Mouse (Mus musculus) bone marrow, adult 2 months (tissue): ENCODE data around the gene Ap3d1. TPM values are rescaled to one million over a fixed set of nuclear protein-coding genes. Genes with fewer than 3 reads are reported as not detected.
A peak's percentile ranks its signal among the peaks of the same experiment; 100 is the strongest.

Experiments
- H3K27ac ChIP-seq: fragments of 200-500 bp; 2 replicates; pipeline ENCODE4 v1.5.1; 2012; ENCODE audit warnings: low read depth, mild to moderate bottlenecking, control low read depth, inconsistent platforms, low read length; ENCODE audit not compliant: control insufficient read depth, poor library complexity, insufficient read depth
- H3K4me1 ChIP-seq: fragments of 200-500 bp; 2 replicates; pipeline ENCODE4 v1.6.1; 2011; ENCODE audit warnings: low read length; ENCODE audit not compliant: control insufficient read depth, insufficient read depth
- H3K4me3 ChIP-seq: fragments of 200-500 bp; replicated peaks from 2 replicates; pipeline ENCODE3; 2011; ENCODE audit warnings: mild to moderate bottlenecking, low read depth, low read length, control low read depth; ENCODE audit not compliant: control insufficient read depth
- CTCF ChIP-seq: fragments of 200-500 bp; IDR thresholded peaks from 2 replicates; pipeline ENCODE4 v1.5.1; 2011; ENCODE audit warnings: low read length, control low read depth; ENCODE audit not compliant: control insufficient read depth, insufficient read depth
- POLR2A ChIP-seq: fragments of 200-500 bp; IDR thresholded peaks from 2 replicates; pipeline ENCODE4 v1.6.1; 2011; ENCODE audit warnings: low read depth, mild to moderate bottlenecking, control low read depth, low read length, borderline replicate concordance; ENCODE audit not compliant: control insufficient read depth
- WGBS: fragments of 180-500 bp; shearing (Covaris S2); methylation state at CpG from one replicate; pipeline ENCODE4 v1.1.7; 2018; 5-methylcytosine and 5-hydroxymethylcytosine counted together
- polyA plus RNA-seq: library from polyadenylated mRNA; stranded (reverse); fragments of >200 nt; gene quantifications from 2 replicates; pipeline ENCODE4 v1.2.4, GENCODE M21; 2011; ENCODE audit warnings: low replicate concordance; ENCODE audit not compliant: missing spikeins, insufficient read depth, insufficient read length

Ap3d1 gene
- polyA plus RNA-seq, 1 experiment = 68.0 TPM

DNA sequence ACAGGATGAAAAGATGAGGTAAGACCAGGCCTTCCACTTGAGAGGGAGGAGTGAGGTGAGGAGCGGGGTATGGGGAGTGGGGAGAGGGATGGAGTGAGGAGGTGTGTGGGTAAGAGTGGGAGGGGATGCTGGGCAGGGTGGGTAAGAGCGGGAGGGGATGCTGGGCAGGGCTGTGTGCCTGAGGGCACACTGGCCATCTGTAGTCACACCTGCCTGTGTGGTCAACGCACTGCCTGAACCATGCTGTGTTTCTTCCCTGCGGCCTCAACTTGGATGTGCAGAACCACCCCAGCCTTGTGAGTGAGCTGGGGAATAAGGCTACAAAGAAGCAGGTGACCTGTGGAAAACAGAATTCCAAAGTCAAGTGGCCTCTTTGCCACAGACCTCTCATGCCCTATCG is 37.6 kb downstream of the Ap3d1 start:
- Histone ChIP-seq H3K4me1 (peaks cover 3% of the 10 kb centered on the region), H3K4me3 (no peak overlapping the region), H3K27ac (no peak overlapping the region)
- TF ChIP-seq POLR2A (no peak), CTCF (no peak)
- 90% methylated on average over 5 of the region's 5 CpGs for WGBS

DNA sequence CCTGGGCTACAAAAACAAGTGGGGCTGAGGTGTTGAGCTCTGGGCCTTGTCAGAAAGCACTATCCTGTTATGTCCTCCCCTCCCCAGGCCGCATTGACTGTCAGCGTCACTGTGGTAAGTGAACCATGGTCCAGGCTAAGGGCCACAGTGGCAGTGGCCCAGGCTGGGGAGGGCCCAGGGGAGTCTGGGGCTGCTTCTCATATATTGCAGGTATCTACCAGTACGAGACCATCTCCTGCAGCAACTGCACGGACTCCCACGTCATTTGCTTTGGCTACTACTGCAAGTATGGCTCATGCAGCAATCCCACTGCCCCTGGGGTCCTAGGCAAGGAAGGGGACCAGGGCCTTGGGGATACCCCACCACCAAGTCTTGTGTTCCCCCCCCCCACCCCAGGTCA is 38.4 kb downstream of the Ap3d1 start:
- WGBS = 93% methylated on average over 5 of the region's 5 CpGs
- TF ChIP-seq CTCF (no peak), POLR2A (no peak)
- Histone ChIP-seq H3K27ac (no peak overlapping the region), H3K4me3 (no peak overlapping the region), H3K4me1 (peaks cover 4% of the 10 kb centered on the region)

DNA sequence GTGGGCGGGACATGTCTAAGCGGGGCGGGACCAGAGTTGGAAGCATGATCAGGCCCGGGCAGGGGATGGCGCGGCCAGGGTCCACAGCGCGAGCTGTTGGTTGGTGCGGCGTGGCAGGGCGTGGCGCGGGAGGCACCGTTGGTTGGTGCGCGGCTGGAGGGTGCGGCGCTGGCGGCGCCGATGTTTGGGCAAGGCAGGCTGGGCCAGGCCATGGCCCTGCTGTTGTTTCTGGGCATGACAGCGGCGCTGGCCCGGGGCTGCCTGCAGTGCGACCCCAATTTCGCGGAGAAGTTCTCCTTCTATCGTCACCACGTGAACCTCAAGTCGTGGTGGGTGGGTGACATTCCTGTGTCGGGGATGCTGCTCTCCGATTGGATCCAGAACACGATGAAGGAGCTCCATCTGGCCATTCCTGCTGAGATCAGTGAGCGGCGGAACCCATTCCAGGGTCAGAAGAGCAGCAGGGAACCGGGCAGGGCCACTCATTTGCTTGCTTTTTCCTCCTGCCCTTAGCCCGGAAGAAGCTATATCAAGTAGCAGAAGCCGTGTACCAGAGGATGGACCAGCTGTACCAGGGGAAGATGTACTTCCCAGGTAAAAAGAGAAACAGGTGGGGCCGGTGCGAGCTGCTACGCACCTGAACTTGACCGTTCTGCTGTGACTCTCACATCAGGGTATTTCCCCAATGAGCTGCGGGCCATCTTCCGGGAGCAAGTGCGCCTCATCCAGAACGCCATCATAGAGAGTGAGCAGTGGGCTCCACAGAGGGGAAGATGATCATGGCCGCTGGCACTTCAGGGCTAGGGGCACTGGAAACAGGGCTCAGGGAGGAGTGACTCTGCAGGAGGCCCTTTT is 39.3 kb downstream of the Ap3d1 start:
- WGBS = 2% methylated on average over 47 of the region's 47 CpGs

DNA sequence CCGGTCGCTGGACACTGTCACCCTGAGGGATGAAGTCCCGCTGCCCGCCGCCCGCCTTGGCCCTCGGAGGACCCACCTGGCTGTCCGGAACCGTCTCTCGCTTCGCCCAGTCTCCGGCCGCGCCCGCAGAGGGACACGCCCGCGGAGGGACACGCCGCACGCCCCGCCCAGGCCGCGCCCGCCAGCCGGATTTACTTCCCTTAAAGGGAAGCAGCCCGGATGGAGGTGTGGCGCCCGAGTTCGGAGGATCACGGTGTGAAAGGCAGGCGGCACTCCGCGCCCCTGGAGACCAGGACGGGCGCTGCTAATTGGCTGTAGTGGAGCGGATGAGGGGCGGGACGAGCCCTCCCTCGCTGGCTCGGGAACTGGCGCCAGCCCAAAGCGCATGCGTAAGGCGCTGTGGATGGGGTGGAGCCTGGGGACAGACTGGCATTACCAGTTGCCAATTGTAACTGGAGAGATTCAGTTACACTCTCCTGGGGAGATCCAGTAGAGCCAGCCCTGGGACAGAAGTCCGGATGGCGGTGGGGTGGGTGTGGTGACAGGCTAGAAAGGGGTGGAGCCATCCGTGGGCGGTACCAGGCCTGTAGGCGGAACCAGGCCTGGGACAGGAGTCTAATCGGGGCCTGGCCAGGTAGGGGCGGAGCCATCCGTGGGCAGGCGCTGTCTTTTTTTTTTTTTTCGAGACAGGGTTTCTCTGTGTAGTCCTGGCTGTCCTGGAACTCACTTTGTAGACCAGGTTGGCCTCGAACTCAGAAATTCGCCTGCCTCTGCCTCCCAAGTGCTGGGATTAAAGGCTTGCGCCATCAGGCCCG is 40.1 kb downstream of the Ap3d1 start, which contains the start of the genes Mob3a and Izumo4:
TSS of gene Mob3a (minus strand) at position 257 of the 815 bp plus-strand sequence.
TSS of gene Izumo4 (plus strand) at position 464 of the 815 bp plus-strand sequence.
- peak; percentile 1; the same call in 1 of the 2 replicates for TF ChIP-seq CTCF
- peak; percentile 62; the same call in 1 of the 2 replicates for TF ChIP-seq POLR2A
- Histone ChIP-seq H3K4me1 (peaks cover 17% of the 10 kb centered on the region), H3K27ac (peak within 1 kb of the TSS; percentile 94), H3K4me3 (peak within 1 kb of the TSS; percentile 85)
- WGBS = under 1% methylated on average over 59 of the region's 59 CpGs

More for the DNA sequence above, 39.3 kb downstream of the Ap3d1 start:
- Histone ChIP-seq H3K27ac (peak overlapping the region; percentile 94), H3K4me1 (peaks cover 12% of the 10 kb centered on the region), H3K4me3 (peak overlapping the region; percentile 85)
- TF ChIP-seq POLR2A = peak; percentile 55; the same call in 1 of the 2 replicates
- 0 out of 2 replicates have a peak, but pooled peaks have one; percentile 0 for TF ChIP-seq CTCF

DNA sequence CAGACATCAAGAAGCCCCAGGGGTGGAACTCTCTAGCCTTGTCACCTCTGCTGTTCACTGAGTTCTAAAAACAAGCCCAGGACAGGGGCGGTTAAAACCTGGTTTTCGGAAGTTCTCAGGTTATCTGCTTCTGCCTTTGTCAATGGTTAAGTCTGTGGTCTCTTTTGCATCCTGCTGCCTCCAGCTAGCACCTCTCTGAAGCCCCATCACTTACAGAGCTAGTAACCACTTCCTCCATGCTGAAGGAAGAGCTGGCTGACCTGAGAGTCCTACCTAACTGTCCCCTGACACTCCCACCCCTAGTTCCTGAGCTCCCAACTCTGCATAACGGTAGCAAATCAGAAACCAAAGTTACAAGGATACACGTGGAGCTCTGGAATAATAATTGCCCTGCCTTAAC is 41.3 kb downstream of the Ap3d1 start:
- peak; percentile 13; the same call in 1 of the 2 replicates for TF ChIP-seq POLR2A
- no peak for TF ChIP-seq CTCF
- H3K27ac ChIP-seq = peak overlapping the region; percentile 94; the same call in 1 of the 2 replicates
- H3K4me3 ChIP-seq = peak overlapping the region; percentile 85
- WGBS = under 1% methylated on average over 4 of the region's 4 CpGs
- peaks cover 20% of the 10 kb centered on the region for H3K4me1 ChIP-seq

DNA sequence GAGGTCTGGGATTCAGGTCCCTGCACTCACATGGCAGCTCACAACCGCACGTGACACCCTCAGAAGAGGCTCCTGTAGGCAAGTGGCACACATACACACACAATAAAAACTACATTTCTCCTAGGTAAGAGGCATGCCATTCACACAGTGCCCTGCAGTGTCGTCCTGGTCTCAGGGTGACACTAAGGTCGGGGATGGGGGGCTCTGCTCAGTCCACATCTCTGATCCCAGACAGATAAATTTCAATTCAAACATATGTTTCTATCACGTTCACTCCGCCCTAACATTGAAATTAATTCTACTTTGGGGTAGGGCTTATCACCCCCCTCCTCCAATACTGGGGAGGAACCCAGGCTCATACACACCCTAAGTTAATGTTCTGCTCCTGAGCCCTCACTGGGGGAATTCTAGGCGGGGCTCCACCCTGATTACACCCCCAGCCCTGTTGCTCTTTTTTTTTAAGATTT is 42.0 kb downstream of the Ap3d1 start:
- no peak for TF ChIP-seq POLR2A
- no peak for TF ChIP-seq CTCF
- peak overlapping the region; percentile 30 for H3K27ac ChIP-seq
- 20% methylated on average over 7 of the region's 7 CpGs for WGBS
- H3K4me3 ChIP-seq = peak overlapping the region; percentile 44
- H3K4me1 ChIP-seq = peaks cover 20% of the 10 kb centered on the region

DNA sequence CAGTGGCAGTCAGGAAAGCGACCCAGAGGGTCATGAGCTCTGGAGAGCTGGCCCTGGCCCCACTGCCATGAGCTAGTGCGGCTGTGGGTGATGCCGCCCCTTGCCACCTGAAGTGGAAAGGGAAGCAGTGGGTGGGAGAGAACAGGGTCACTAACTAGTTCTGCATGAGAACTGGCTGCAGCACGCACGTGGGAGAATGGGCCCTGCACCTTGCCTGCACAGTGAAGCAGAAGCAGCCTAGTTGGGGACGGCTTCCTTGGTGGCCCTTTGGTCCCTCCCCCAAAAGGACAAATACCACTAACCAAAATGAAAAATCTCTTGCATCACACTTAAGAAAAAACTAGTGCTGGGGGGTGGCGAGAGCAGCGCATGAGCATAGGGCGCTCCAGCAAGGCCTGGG is 43.5 kb downstream of the Ap3d1 start:
- peaks cover 25% of the 10 kb centered on the region for H3K4me1 ChIP-seq
- no peak for TF ChIP-seq CTCF
- TF ChIP-seq POLR2A = no peak; the same call in 1 of the 2 replicates
- peak overlapping the region; percentile 31 for H3K27ac ChIP-seq
- WGBS = 27% methylated on average over 9 of the region's 9 CpGs
- H3K4me3 ChIP-seq = no peak overlapping the region

DNA sequence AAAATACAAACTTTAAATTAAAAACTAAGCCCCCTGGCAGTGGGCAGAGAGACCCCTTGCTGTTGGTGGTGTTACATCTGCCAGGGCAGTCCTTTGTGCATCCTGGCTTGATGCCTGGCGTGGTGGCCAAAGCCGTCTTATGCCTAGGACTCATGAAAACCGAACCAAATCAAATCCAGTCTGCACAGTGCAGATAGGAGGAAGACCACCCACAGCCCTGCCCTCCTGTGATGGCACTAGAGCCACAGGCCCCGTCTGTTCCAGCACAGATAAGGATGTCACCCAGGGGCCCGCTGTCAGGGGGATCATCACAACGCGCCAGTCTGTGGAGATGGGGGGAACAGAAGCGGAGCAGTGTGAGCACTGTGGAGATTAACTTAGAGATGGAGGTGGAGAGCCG is 44.3 kb downstream of the Ap3d1 start:
- no peak overlapping the region for H3K4me3 ChIP-seq
- peak overlapping the region; percentile 31 for H3K27ac ChIP-seq

More for the DNA sequence above, 44.3 kb downstream of the Ap3d1 start:
- H3K4me1 ChIP-seq = peaks cover 31% of the 10 kb centered on the region
- WGBS = 31% methylated on average over 9 of the region's 9 CpGs
- TF ChIP-seq CTCF (no peak), POLR2A (no peak)
